Mouse (Mus musculus) hindbrain, embryonic 16.5 days (tissue): Measurements from ENCODE around the gene Top1. TPM values are rescaled to one million over a fixed set of nuclear protein-coding genes. Genes with fewer than 3 reads are reported as not detected.
"Not testable (repeated sequence)": the region's sequence is repeated elsewhere in the genome, so short reads cannot be mapped to it uniquely, and the experiment has no call there.

Experiments used
- ATAC-seq: fragments of 200-750 bp; cut with Nextera tagmentation; 2 replicates; pipeline ENCODE4 v1.8.0; 2017; ENCODE audit warnings: moderate TSS enrichment, moderate library complexity
- H3K27ac ChIP-seq: fragments of 300-500 bp; sonication (generic); 2 replicates; pipeline ENCODE4 v1.5.1; 2014; ENCODE audit warnings: low read depth, mild to moderate bottlenecking, control low read depth, low read length, moderate library complexity
- H3K27me3 ChIP-seq: fragments of 300-500 bp; sonication (generic); replicated peaks from 2 replicates; pipeline ENCODE4 v1.6.1; 2014; ENCODE audit warnings: low read length; ENCODE audit not compliant: control insufficient read depth, insufficient read depth
- H3K36me3 ChIP-seq: fragments of 300-500 bp; sonication (generic); 2 replicates; pipeline ENCODE4 v1.6.1; 2014; ENCODE audit warnings: mild to moderate bottlenecking, low read length, moderate library complexity, mixed read lengths; ENCODE audit not compliant: control insufficient read depth, insufficient read depth
- H3K4me1 ChIP-seq: fragments of 300-500 bp; sonication (generic); 2 replicates; pipeline ENCODE4 v1.6.1; 2014; ENCODE audit warnings: low read depth, low read length; ENCODE audit not compliant: control insufficient read depth, insufficient read depth
- H3K4me2 ChIP-seq: fragments of 300-500 bp; sonication (generic); 2 replicates; pipeline ENCODE4 v1.6.1; 2014; ENCODE audit warnings: mild to moderate bottlenecking, low read length, control low read depth, moderate library complexity
- H3K4me3 ChIP-seq: fragments of 300-500 bp; sonication (generic); 2 replicates; pipeline ENCODE4 v1.5.1; 2014; ENCODE audit warnings: mild to moderate bottlenecking, low read length, control low read depth, moderate library complexity
- H3K9ac ChIP-seq: fragments of 300-500 bp; sonication (generic); 2 replicates; pipeline ENCODE4 v1.6.1; 2014; ENCODE audit warnings: low read depth, mild to moderate bottlenecking, control low read depth, low read length, moderate library complexity
- H3K9me3 ChIP-seq: fragments of 300-500 bp; sonication (generic); 2 replicates; pipeline ENCODE4 v1.6.1; 2014; ENCODE audit warnings: mild to moderate bottlenecking, low read length, moderate library complexity; ENCODE audit not compliant: control insufficient read depth
- WGBS: fragments of 180-500 bp; shearing (Covaris S2); extraction: QIAGEN DNeasy Blood & Tissue Kit; methylation state at CpG from one replicate; pipeline ENCODE4 v1.1.7; 2014; 5-methylcytosine and 5-hydroxymethylcytosine counted together
- polyA plus RNA-seq: library from polyadenylated mRNA; unstranded; fragments of >200 nt; fragmentation: Nextera tagmentation; extraction: Ambion mirVana; gene quantifications from 2 replicates; pipeline ENCODE4 v1.2.1, GENCODE M21; 2015

Top1 gene
- polyA plus RNA-seq, 1 experiment from 2014 or later: 55.7 TPM

GRCm38 (mm10) chr2:160649072-160649471 is 3.4 kb downstream of the Top1 start:
- WGBS: 81% methylated on average over 2 of the region's 2 CpGs
- H3K4me1 ChIP-seq: peaks cover 26% of the 10 kb centered on the region
- ATAC-seq: no peak
- H3K27ac ChIP-seq: no peak overlapping the region
- H3K36me3 ChIP-seq: no peaks in the 10 kb centered on the region
- H3K4me2 ChIP-seq: peak overlapping the region; percentile 73
- no peak overlapping the region for H3K9ac ChIP-seq
- peak overlapping the region; percentile 34 for H3K4me3 ChIP-seq
- H3K27me3 ChIP-seq: no peaks in the 10 kb centered on the region
- H3K9me3 ChIP-seq: no peaks in the 10 kb centered on the region

- Histone ChIP-seq H3K27ac (no peak overlapping the region), H3K4me2 (no peak overlapping the region)
- WGBS: 78% methylated on average over 2 of the region's 2 CpGs
Observed at GRCm38 (mm10) chr2:160651165-160651564, 5.5 kb downstream of the Top1 start.

GRCm38 (mm10) chr2:160653218-160653617 is 7.5 kb downstream of the Top1 start:
- Histone ChIP-seq H3K4me2 (no peak overlapping the region), H3K4me1 (peaks cover 18% of the 10 kb centered on the region), H3K27ac (no peak overlapping the region), H3K4me3 (no peak overlapping the region), H3K27me3 (no peaks in the 10 kb centered on the region), H3K9ac (no peak overlapping the region), H3K36me3 (peaks cover 2% of the 10 kb centered on the region; the same call in 1 of the 2 replicates), H3K9me3 (no peaks in the 10 kb centered on the region)
- ATAC-seq: no peak
- 76% methylated on average over 2 of the region's 2 CpGs for WGBS

More at GRCm38 (mm10) chr2:160651165-160651564, 5.5 kb downstream of the Top1 start:
- Histone ChIP-seq H3K9ac (no peak overlapping the region), H3K27me3 (no peaks in the 10 kb centered on the region), H3K4me3 (no peak overlapping the region), H3K4me1 (peaks cover 26% of the 10 kb centered on the region), H3K36me3 (peaks cover 2% of the 10 kb centered on the region; the same call in 1 of the 2 replicates), H3K9me3 (no peaks in the 10 kb centered on the region)
- no peak for ATAC-seq

GRCm38 (mm10) chr2:160655561-160655960 is 9.9 kb downstream of the Top1 start:
- H3K4me3 ChIP-seq: no peak overlapping the region
- no peaks in the 10 kb centered on the region for H3K27me3 ChIP-seq
- no peak for ATAC-seq
- no peak overlapping the region for H3K4me2 ChIP-seq
- peaks cover 2% of the 10 kb centered on the region; the same call in 1 of the 2 replicates for H3K36me3 ChIP-seq
- WGBS: 94% methylated on average over 1 of the region's 1 CpGs
- H3K9me3 ChIP-seq: no peaks in the 10 kb centered on the region
- H3K9ac ChIP-seq: no peak overlapping the region
- H3K27ac ChIP-seq: no peak overlapping the region
- H3K4me1 ChIP-seq: peaks cover 7% of the 10 kb centered on the region

GRCm38 (mm10) chr2:160656234-160656633 is 10.5 kb downstream of the Top1 start:
- Histone ChIP-seq H3K27ac (no peak overlapping the region), H3K36me3 (peaks cover 2% of the 10 kb centered on the region; the same call in 1 of the 2 replicates), H3K4me2 (no peak overlapping the region), H3K27me3 (no peaks in the 10 kb centered on the region), H3K9me3 (no peaks in the 10 kb centered on the region), H3K9ac (no peak overlapping the region), H3K4me3 (no peak overlapping the region), H3K4me1 (peaks cover 6% of the 10 kb centered on the region)
- WGBS: 83% methylated on average over 1 of the region's 1 CpGs
- no peak for ATAC-seq

DNA sequence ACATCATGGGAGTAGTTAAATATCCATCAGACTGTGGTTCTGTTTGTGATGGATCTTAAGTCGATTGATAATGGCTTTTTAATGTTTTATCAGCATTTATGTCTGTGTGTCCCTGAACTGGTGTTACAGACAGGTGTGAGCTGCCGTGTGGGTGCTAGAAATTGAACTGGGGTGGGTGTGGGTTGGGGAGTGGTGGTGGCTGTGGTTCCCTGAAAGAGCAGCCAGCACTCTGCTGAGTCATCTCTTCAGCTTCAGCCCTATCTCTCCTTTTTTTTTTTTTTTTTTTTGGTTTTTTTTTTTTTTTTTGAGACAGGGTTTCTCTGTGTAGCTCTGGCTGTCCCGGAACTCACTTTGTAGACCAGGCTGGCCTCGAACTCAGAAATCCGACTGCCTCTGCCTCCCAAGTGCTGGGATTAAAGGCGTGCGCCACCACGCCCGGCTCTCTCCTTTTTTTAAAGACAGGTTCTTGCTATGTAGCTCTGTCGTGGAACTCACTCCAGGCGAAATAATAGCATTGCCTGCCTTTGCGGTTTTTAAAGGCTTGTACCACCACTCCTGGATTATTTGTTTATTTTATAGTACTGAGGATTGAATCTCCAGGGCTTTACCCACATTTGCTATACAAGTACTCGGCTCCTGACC is 12.2 kb downstream of the Top1 start:
- no peak overlapping the region for H3K27ac ChIP-seq
- H3K4me2 ChIP-seq: no peak overlapping the region
- H3K4me1 ChIP-seq: peaks cover 4% of the 10 kb centered on the region; the same call in 1 of the 2 replicates
- no peaks in the 10 kb centered on the region for H3K27me3 ChIP-seq
- 94% methylated on average over 13 of the region's 13 CpGs for WGBS
- H3K9me3 ChIP-seq: no peaks in the 10 kb centered on the region
- H3K9ac ChIP-seq: no peak overlapping the region
- peaks cover 2% of the 10 kb centered on the region; the same call in 1 of the 2 replicates for H3K36me3 ChIP-seq
- H3K4me3 ChIP-seq: no peak overlapping the region
- ATAC-seq: no peak

DNA sequence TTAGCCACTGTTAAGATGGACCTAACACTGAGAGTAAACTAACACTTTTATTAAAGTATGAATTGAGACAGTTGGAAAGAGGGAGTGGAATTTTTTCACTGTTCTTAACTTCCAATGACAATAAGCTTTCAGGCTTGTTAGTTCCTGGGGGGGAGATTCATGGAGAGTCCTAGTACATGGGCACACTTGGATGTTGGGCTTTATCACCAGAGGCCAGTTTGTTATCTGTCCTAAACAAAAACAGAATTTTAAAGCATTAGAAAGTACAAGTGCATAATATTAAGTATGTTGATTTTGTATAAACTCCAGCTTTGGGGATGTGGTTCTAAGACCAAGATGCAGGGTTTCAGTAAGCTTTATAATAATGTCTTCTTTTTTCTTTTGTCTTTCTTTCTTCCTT is 13.1 kb downstream of the Top1 start:
- no peak overlapping the region for H3K9ac ChIP-seq

GRCm38 (mm10) chr2:160664421-160664820 is 18.7 kb downstream of the Top1 start:
- no peak for ATAC-seq
- no peak overlapping the region for H3K4me2 ChIP-seq

More for the DNA sequence above, 13.1 kb downstream of the Top1 start:
- H3K4me1 ChIP-seq: no peaks in the 10 kb centered on the region
- no peaks in the 10 kb centered on the region for H3K27me3 ChIP-seq
- no peaks in the 10 kb centered on the region for H3K9me3 ChIP-seq
- no peak overlapping the region for H3K27ac ChIP-seq
- H3K4me3 ChIP-seq: no peak overlapping the region
- ATAC-seq: no peak
- H3K4me2 ChIP-seq: no peak overlapping the region
- peaks cover 2% of the 10 kb centered on the region; the same call in 1 of the 2 replicates for H3K36me3 ChIP-seq

GRCm38 (mm10) chr2:160664986-160665385 is 19.3 kb downstream of the Top1 start:
- not testable (repeated sequence) for H3K4me1 ChIP-seq, ATAC-seq, H3K9me3 ChIP-seq, H3K9ac ChIP-seq, H3K27ac ChIP-seq, H3K36me3 ChIP-seq, H3K27me3 ChIP-seq, H3K4me2 ChIP-seq, H3K4me3 ChIP-seq
- 97% methylated on average over 2 of the region's 2 CpGs for WGBS

More at GRCm38 (mm10) chr2:160664421-160664820, 18.7 kb downstream of the Top1 start:
- Histone ChIP-seq H3K27me3 (no peaks in the 10 kb centered on the region), H3K9me3 (no peaks in the 10 kb centered on the region), H3K4me3 (no peak overlapping the region), H3K27ac (no peak overlapping the region), H3K36me3 (no peaks in the 10 kb centered on the region), H3K9ac (no peak overlapping the region), H3K4me1 (no peaks in the 10 kb centered on the region)
